Mouse (Mus musculus): ENCODE data around the gene Myzap. TPM values are rescaled to one million over a fixed set of nuclear protein-coding genes. Genes with fewer than 3 reads are reported as not detected.
"Not testable (repeated sequence)": the region's sequence is repeated elsewhere in the genome, so short reads cannot be mapped to it uniquely, and the experiment has no call there.

The Myzap gene
- polyA plus RNA-seq, 1 experiment = 1.3 TPM

- H3K4me1 ChIP-seq (ENCODE audit: control insufficient read depth, insufficient read depth, low read length) = no peaks in the 10 kb centered on the region
- peak; percentile 43; the same call in 1 of the 2 replicates for TF ChIP-seq CTCF (IDR thresholded peaks at IDR 0.05; ENCODE audit: extremely low read depth, insufficient read depth, low read length)
- no peak for TF ChIP-seq POLR2A (IDR thresholded peaks at IDR 0.05; ENCODE audit: extremely low read depth, insufficient read depth, low read length)
- H3K4me3 ChIP-seq (ENCODE audit: insufficient read depth, low read length) = no peak overlapping the region
- H3K27ac ChIP-seq (ENCODE audit: insufficient read depth, low read length) = no peak overlapping the region
Observed at GRCm38 (mm10) chr9:71624793-71625495, 32.8 kb upstream of the Myzap start.

- no peaks in the 10 kb centered on the region for H3K4me1 ChIP-seq (ENCODE audit: control insufficient read depth, insufficient read depth, low read length)
- no peak overlapping the region for H3K27ac ChIP-seq (ENCODE audit: insufficient read depth, low read length)
- no peak overlapping the region for H3K4me3 ChIP-seq (ENCODE audit: insufficient read depth, low read length)
- peak; percentile 88 for TF ChIP-seq CTCF (IDR thresholded peaks at IDR 0.05; ENCODE audit: extremely low read depth, insufficient read depth, low read length)
- no peak for TF ChIP-seq POLR2A (IDR thresholded peaks at IDR 0.05; ENCODE audit: extremely low read depth, insufficient read depth, low read length)
Observed at GRCm38 (mm10) chr9:71623871-71624569, 31.9 kb upstream of the Myzap start.

- Histone ChIP-seq H3K27ac (ENCODE audit: insufficient read depth, low read length) (no peak overlapping the region), H3K4me1 (ENCODE audit: control insufficient read depth, insufficient read depth, low read length) (no peaks in the 10 kb centered on the region), H3K4me3 (ENCODE audit: insufficient read depth, low read length) (no peak overlapping the region)
- TF ChIP-seq CTCF (IDR thresholded peaks at IDR 0.05; ENCODE audit: extremely low read depth, insufficient read depth, low read length) (no peak), POLR2A (IDR thresholded peaks at IDR 0.05; ENCODE audit: extremely low read depth, insufficient read depth, low read length) (no peak)
Observed at GRCm38 (mm10) chr9:71622593-71622992, 30.4 kb upstream of the Myzap start.

GRCm38 (mm10) chr9:71621968-71622367 is 29.8 kb upstream of the Myzap start:
- TF ChIP-seq POLR2A (IDR thresholded peaks at IDR 0.05; ENCODE audit: extremely low read depth, insufficient read depth, low read length) (no peak), CTCF (IDR thresholded peaks at IDR 0.05; ENCODE audit: extremely low read depth, insufficient read depth, low read length) (no peak)
- H3K4me1 ChIP-seq (ENCODE audit: control insufficient read depth, insufficient read depth, low read length) = no peaks in the 10 kb centered on the region
- H3K27ac ChIP-seq (ENCODE audit: insufficient read depth, low read length) = no peak overlapping the region
- H3K4me3 ChIP-seq (ENCODE audit: insufficient read depth, low read length) = no peak overlapping the region

GRCm38 (mm10) chr9:71620116-71620515 is 28.0 kb upstream of the Myzap start:
- not testable (repeated sequence) for H3K4me1 ChIP-seq (ENCODE audit: control insufficient read depth, insufficient read depth, low read length); H3K27ac ChIP-seq (ENCODE audit: insufficient read depth, low read length); H3K4me3 ChIP-seq (ENCODE audit: insufficient read depth, low read length)

- H3K4me1 ChIP-seq (ENCODE audit: control insufficient read depth, insufficient read depth, low read length) = no peaks in the 10 kb centered on the region
- TF ChIP-seq POLR2A (IDR thresholded peaks at IDR 0.05; ENCODE audit: extremely low read depth, insufficient read depth, low read length) (no peak), CTCF (IDR thresholded peaks at IDR 0.05; ENCODE audit: extremely low read depth, insufficient read depth, low read length) (peak; percentile 62)
- H3K4me3 ChIP-seq (ENCODE audit: insufficient read depth, low read length) = no peak overlapping the region
- H3K27ac ChIP-seq (ENCODE audit: insufficient read depth, low read length) = no peak overlapping the region
Observed at GRCm38 (mm10) chr9:71617363-71617762, 25.2 kb upstream of the Myzap start.

GRCm38 (mm10) chr9:71616185-71616584 is 24.0 kb upstream of the Myzap start:
- no peaks in the 10 kb centered on the region for H3K4me1 ChIP-seq (ENCODE audit: control insufficient read depth, insufficient read depth, low read length)
- no peak overlapping the region for H3K27ac ChIP-seq (ENCODE audit: insufficient read depth, low read length)
- peak; percentile 79 for TF ChIP-seq CTCF (IDR thresholded peaks at IDR 0.05; ENCODE audit: extremely low read depth, insufficient read depth, low read length)
- TF ChIP-seq POLR2A (IDR thresholded peaks at IDR 0.05; ENCODE audit: extremely low read depth, insufficient read depth, low read length) = no peak
- no peak overlapping the region for H3K4me3 ChIP-seq (ENCODE audit: insufficient read depth, low read length)

- Histone ChIP-seq H3K4me1 (ENCODE audit: control insufficient read depth, insufficient read depth, low read length) (no peaks in the 10 kb centered on the region), H3K27ac (ENCODE audit: insufficient read depth, low read length) (no peak overlapping the region), H3K4me3 (ENCODE audit: insufficient read depth, low read length) (no peak overlapping the region)
- TF ChIP-seq CTCF (IDR thresholded peaks at IDR 0.05; ENCODE audit: extremely low read depth, insufficient read depth, low read length) = peak; percentile 61
- no peak for TF ChIP-seq POLR2A (IDR thresholded peaks at IDR 0.05; ENCODE audit: extremely low read depth, insufficient read depth, low read length)
Observed at GRCm38 (mm10) chr9:71614643-71615042, 22.5 kb upstream of the Myzap start.

GRCm38 (mm10) chr9:71612981-71613380 is 20.8 kb upstream of the Myzap start:
- Histone ChIP-seq H3K4me3 (ENCODE audit: insufficient read depth, low read length) (no peak overlapping the region), H3K4me1 (ENCODE audit: control insufficient read depth, insufficient read depth, low read length) (no peaks in the 10 kb centered on the region), H3K27ac (ENCODE audit: insufficient read depth, low read length) (no peak overlapping the region)
- peak; percentile 45 for TF ChIP-seq CTCF (IDR thresholded peaks at IDR 0.05; ENCODE audit: extremely low read depth, insufficient read depth, low read length)
- TF ChIP-seq POLR2A (IDR thresholded peaks at IDR 0.05; ENCODE audit: extremely low read depth, insufficient read depth, low read length) = no peak

GRCm38 (mm10) chr9:71611876-71612275 is 19.7 kb upstream of the Myzap start:
- TF ChIP-seq CTCF (IDR thresholded peaks at IDR 0.05; ENCODE audit: extremely low read depth, insufficient read depth, low read length) = no peak
- TF ChIP-seq POLR2A (IDR thresholded peaks at IDR 0.05; ENCODE audit: extremely low read depth, insufficient read depth, low read length) = no peak
- no peaks in the 10 kb centered on the region for H3K4me1 ChIP-seq (ENCODE audit: control insufficient read depth, insufficient read depth, low read length)
- no peak overlapping the region for H3K27ac ChIP-seq (ENCODE audit: insufficient read depth, low read length)
- H3K4me3 ChIP-seq (ENCODE audit: insufficient read depth, low read length) = no peak overlapping the region

All from cortical plate, adult 2 months (tissue).